Mouse (Mus musculus) intestine, postnatal 0 days (tissue): ENCODE results near the gene Bcap31. TPM values are rescaled to one million over a fixed set of nuclear protein-coding genes. Genes with fewer than 3 reads are reported as not detected.
"Not testable (repeated sequence)": the region's sequence is repeated elsewhere in the genome, so short reads cannot be mapped to it uniquely, and the experiment has no call there.

Experiments used
- ATAC-seq: fragments of 200-750 bp; cut with Nextera tagmentation; 2 replicates; pipeline ENCODE4 v1.8.0; 2017; ENCODE audit warnings: mild to moderate bottlenecking, moderate TSS enrichment, moderate library complexity
- H3K27ac ChIP-seq: fragments of 300-500 bp; sonication (generic); 2 replicates; pipeline ENCODE4 v1.5.1; 2014; ENCODE audit warnings: mild to moderate bottlenecking, low read depth, low read length, moderate library complexity
- H3K27me3 ChIP-seq: fragments of 300-500 bp; sonication (generic); replicated peaks from 2 replicates; pipeline ENCODE4 v1.6.1; 2014; ENCODE audit warnings: low read length, mixed read lengths; ENCODE audit not compliant: control insufficient read depth, insufficient read depth
- H3K36me3 ChIP-seq: fragments of 300-500 bp; sonication (generic); 2 replicates; pipeline ENCODE4 v1.6.1; 2014; ENCODE audit warnings: mild to moderate bottlenecking, moderate library complexity; ENCODE audit not compliant: control insufficient read depth, insufficient read depth
- H3K4me1 ChIP-seq: fragments of 300-500 bp; sonication (generic); replicated peaks from 2 replicates; pipeline ENCODE4 v1.6.1; 2014; ENCODE audit warnings: antibody characterized with exemption, low read length, mixed read lengths; ENCODE audit not compliant: control insufficient read depth, insufficient read depth
- H3K4me2 ChIP-seq: fragments of 300-500 bp; sonication (generic); replicated peaks from 2 replicates; pipeline ENCODE4 v1.6.1; 2014; ENCODE audit warnings: low read depth, mild to moderate bottlenecking, moderate library complexity
- H3K4me3 ChIP-seq: fragments of 300-500 bp; sonication (generic); 2 replicates; pipeline ENCODE4 v1.5.1; 2014; ENCODE audit warnings: low read depth, low read length
- H3K9ac ChIP-seq: fragments of 300-500 bp; sonication (generic); 2 replicates; pipeline ENCODE4 v1.6.1; 2014; ENCODE audit warnings: mild to moderate bottlenecking, low read depth, low read length
- H3K9me3 ChIP-seq: fragments of 300-500 bp; sonication (generic); 2 replicates; pipeline ENCODE4 v1.6.1; 2016; ENCODE audit warnings: mixed run types; ENCODE audit not compliant: control insufficient read depth
- CTCF ChIP-seq: sonication (generic); IDR thresholded peaks from 2 replicates; pipeline ENCODE4 v1.5.1; 2016; ENCODE audit warnings: low read depth, mild to moderate bottlenecking, control low read depth, antibody characterized with exemption, moderate library complexity
- WGBS: fragments of 180-500 bp; shearing (Covaris S2); extraction: QIAGEN DNeasy Blood & Tissue Kit; methylation state at CpG from one replicate; pipeline ENCODE4 v1.1.7; 2014; 5-methylcytosine and 5-hydroxymethylcytosine counted together
- polyA plus RNA-seq: library from polyadenylated mRNA; unstranded; fragments of >200 nt; fragmentation: Nextera tagmentation; extraction: Ambion mirVana; gene quantifications from 2 replicates; pipeline ENCODE4 v1.2.1, GENCODE M21; 2015

Gene Bcap31
- polyA plus RNA-seq, 1 experiment from 2014 or later: 382 TPM

DNA sequence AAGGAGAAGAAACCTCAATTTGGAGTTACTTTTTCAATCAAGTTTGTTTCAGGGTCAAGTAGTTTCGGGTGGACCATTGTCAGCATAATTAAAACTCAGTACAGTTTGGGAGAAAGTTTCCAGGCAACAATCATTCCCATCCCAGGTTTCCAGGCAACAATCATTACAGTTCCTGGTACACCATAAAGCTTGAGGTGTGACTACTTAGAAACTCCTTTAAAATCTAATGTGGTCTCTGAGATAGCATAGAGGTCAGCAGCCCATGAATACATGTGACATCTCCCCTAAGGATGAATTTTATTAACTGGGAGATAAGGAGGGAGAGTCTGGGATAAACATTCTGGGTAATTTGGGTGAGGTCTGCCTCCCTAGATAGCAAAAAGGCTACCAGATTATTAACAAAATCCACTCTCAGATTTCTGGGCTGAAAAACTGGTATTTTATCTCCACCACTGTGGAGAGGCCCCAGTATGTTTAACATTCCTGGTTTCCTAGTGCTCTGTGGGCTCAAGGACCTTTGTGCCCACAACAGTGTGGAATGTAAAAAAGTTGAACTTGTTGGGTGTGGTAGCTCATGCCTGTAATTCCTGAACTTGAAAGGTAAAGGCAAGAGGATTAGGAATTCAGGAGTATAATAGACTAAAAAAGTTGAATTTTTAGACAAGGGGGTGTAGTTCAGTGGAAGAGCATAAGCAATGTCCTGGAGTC is 29.0 kb upstream of the Bcap31 start:
- no peak for ATAC-seq
- no peak for TF ChIP-seq CTCF
- Histone ChIP-seq H3K27me3 (no peaks in the 10 kb centered on the region), H3K9ac (no peak overlapping the region), H3K36me3 (no peaks in the 10 kb centered on the region), H3K4me3 (no peak overlapping the region), H3K4me2 (no peak overlapping the region), H3K27ac (no peak overlapping the region), H3K9me3 (no peaks in the 10 kb centered on the region), H3K4me1 (no peaks in the 10 kb centered on the region)
- 52% methylated on average over 1 of the region's 1 CpGs for WGBS

- not testable (repeated sequence) for H3K4me2 ChIP-seq, ATAC-seq, H3K27me3 ChIP-seq, H3K4me1 ChIP-seq, H3K4me3 ChIP-seq, H3K36me3 ChIP-seq, H3K27ac ChIP-seq, H3K9me3 ChIP-seq, H3K9ac ChIP-seq
- 93% methylated on average over 7 of the region's 7 CpGs for WGBS
These were observed 23.9 kb upstream of the Bcap31 start for GRCm38 (mm10) chrX:73739841-73740240.

GRCm38 (mm10) chrX:73739151-73739550 is 23.2 kb upstream of the Bcap31 start:
- TF ChIP-seq CTCF: no peak
- Histone ChIP-seq H3K36me3 (0 out of 2 replicates have a peak, but pooled peaks cover 3% of the 10 kb centered on the region), H3K4me1 (no peaks in the 10 kb centered on the region), H3K9ac (no peak overlapping the region), H3K4me2 (no peak overlapping the region), H3K27ac (no peak overlapping the region), H3K27me3 (no peaks in the 10 kb centered on the region), H3K4me3 (no peak overlapping the region), H3K9me3 (no peaks in the 10 kb centered on the region)
- no peak for ATAC-seq
- 69% methylated on average over 5 of the region's 5 CpGs for WGBS

DNA sequence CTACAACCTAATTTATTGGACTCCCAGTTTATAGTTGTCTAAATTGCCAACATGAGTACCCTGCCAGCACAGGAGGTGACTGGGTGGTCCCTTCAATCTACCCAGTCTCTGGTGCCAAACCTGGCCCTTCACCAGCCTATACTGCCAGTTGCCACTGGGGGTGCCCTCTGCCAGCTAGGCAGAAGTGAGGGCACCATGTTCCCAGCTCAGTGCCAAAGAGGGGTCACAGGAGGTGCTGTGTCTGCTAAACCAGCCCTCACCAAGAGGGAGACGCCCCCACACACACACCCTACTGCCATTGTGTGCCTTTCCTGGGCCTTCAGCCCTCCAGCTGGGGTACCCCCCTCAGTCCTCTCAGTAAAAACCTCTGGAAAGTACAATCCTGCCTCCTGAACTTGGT is 22.2 kb upstream of the Bcap31 start:
- 0 out of 2 replicates have a peak, but pooled peaks have one; percentile 20 for ATAC-seq
- no peak overlapping the region for H3K27ac ChIP-seq
- no peak overlapping the region for H3K4me2 ChIP-seq
- peak; percentile 41 for TF ChIP-seq CTCF
- peaks cover 7% of the 10 kb centered on the region; the same call in 1 of the 2 replicates for H3K36me3 ChIP-seq
- H3K9ac ChIP-seq: no peak overlapping the region
- no peaks in the 10 kb centered on the region for H3K4me1 ChIP-seq
- WGBS: 100% methylated on average over 1 of the region's 1 CpGs
- H3K27me3 ChIP-seq: no peaks in the 10 kb centered on the region
- H3K4me3 ChIP-seq: no peak overlapping the region
- no peaks in the 10 kb centered on the region for H3K9me3 ChIP-seq

DNA sequence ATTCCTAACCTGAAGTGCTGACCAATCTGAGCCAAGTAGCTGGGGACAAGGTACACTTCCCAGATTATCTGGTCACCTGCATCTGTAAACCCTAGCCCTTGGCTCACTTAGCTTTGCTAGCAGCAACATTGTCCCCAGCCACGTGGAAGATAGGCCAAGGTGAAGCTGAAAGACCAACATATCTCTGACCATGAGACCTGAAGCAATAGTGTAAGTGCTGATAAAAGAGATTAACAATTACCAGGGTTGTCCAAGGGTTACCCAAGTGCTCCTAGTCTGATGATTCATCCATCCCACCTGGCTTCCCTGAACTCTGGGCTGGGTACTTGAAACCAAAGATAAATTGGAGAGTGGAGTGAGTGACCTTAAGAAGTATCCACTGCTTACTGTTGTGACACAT is 14.9 kb upstream of the Bcap31 start:
- 28% methylated on average over 1 of the region's 1 CpGs for WGBS
- H3K4me3 ChIP-seq: no peak overlapping the region
- H3K4me2 ChIP-seq: no peak overlapping the region
- TF ChIP-seq CTCF: no peak
- H3K9ac ChIP-seq: no peak overlapping the region
- H3K4me1 ChIP-seq: no peaks in the 10 kb centered on the region
- peaks cover 7% of the 10 kb centered on the region; the same call in 1 of the 2 replicates for H3K36me3 ChIP-seq
- peak; percentile 95 for ATAC-seq
- no peaks in the 10 kb centered on the region for H3K9me3 ChIP-seq
- H3K27ac ChIP-seq: 0 out of 2 replicates have a peak overlapping the region, but pooled peaks have one; percentile 28
- H3K27me3 ChIP-seq: no peaks in the 10 kb centered on the region

- Histone ChIP-seq H3K36me3 (no peaks in the 10 kb centered on the region), H3K4me1 (peaks cover 5% of the 10 kb centered on the region; the same call in 1 of the 2 replicates), H3K4me2 (peak overlapping the region; percentile 69), H3K9ac (0 out of 2 replicates have a peak overlapping the region, but pooled peaks have one; percentile 58), H3K27me3 (no peaks in the 10 kb centered on the region), H3K9me3 (no peaks in the 10 kb centered on the region), H3K27ac (peak overlapping the region; percentile 74), H3K4me3 (peak overlapping the region; percentile 52; the same call in 1 of the 2 replicates)
- 18% methylated on average over 5 of the region's 5 CpGs for WGBS
- no peak for TF ChIP-seq CTCF
- ATAC-seq: no peak
These were observed 2.8 kb upstream of the Bcap31 start for GRCm38 (mm10) chrX:73718686-73719362.
